Mouse (Mus musculus) inflammation-experienced regulatory T-cells, adult 6 months (primary cell): ENCODE measurements at regions not wholly inside any gene's neighbourhood (a gene's known extent, or its start where the extent isn't known, plus 50 kb on each side); places are given as distances from the start of the nearest gene placed in this dataset.

Experiments
- ATAC-seq: one replicate; pipeline ENCODE4 v1.8.0; 2017

DNA sequence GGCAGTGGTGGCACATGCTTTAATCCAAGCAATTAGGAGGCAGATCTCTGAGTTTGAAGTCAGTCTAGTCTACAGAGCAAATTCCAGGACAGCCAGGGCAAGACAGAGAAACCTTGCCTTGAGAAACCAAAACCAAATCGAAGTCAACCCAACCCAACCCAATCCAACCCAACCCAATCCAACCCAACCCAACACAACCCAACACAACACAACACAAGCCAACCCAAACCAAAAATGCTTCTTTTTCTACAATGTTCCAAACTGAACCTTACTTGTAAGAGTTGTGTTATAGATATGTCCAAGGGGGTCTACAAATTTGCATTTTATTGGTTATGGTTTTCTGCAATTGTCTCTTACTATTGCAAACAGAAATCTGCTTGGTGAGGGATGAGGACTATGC lies 52.8 kb upstream of the Chodl start:
- ATAC-seq, result no peak

DNA sequence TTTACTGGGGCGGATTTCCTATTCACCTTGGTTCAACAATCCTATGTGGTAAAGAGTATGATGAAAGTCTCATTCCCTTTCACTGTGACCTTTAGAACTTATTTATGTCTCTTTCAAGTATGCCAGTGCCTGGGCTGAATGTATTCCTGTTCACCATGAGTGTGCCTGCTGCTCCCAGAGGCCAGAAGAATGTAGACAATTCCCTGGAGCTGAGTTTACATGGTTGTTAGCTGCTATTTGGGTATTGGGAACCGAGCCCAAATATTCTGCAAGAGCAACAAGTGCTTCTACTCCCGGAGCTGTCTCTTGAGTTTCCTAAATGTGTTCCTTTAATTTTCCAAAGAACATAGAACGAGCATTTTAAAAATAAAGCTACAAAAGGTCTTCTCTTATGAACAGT lies 71.7 kb upstream of the Chodl start:
- ATAC-seq, result no peak

DNA sequence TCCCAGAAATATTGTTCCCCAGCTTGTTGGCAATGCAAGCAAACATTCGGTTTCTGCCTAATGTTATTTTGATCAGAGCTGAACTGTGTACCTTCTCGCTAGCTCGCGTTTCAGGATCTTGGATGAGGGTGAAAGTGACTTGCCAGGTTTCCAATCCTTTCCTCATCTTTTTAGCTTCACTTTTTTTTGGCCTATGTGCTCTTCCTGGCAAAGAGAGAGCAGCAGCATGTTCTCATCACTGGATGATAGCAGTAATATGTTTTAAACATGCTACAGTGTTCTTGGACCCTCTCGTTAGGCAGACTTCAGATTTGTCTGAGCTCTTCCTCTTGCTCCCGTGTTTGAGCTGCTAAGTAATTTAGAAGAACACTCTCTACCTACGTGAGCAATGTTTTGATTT lies 99.8 kb upstream of the Chodl start:
- no peak for ATAC-seq

GRCm38 (mm10) chr16:78827739-78828138 lies 103.0 kb upstream of the Chodl start:
- ATAC-seq, result no peak

GRCm38 (mm10) chr16:78790064-78790463 lies 140.7 kb upstream of the Chodl start:
- ATAC-seq, result no peak

DNA sequence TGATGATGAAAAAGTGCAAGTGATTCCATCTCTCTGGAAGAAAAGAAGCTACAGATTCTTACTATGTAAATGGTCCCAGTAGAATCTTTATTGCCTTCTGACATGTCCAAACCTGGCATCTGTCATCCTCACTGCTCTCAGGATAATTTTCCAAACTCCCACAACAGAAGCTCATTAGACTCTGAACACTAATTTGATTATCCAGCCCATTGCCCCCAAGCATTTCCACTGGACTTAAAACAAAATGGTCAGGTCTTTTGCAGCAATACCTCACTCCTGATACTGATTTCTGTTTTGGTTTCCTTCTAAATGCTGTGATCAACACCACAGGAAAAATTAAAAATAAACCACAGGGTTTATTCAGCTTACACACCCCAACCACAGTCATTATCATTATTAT lies 171.5 kb upstream of the Chodl start:
- no peak for ATAC-seq

DNA sequence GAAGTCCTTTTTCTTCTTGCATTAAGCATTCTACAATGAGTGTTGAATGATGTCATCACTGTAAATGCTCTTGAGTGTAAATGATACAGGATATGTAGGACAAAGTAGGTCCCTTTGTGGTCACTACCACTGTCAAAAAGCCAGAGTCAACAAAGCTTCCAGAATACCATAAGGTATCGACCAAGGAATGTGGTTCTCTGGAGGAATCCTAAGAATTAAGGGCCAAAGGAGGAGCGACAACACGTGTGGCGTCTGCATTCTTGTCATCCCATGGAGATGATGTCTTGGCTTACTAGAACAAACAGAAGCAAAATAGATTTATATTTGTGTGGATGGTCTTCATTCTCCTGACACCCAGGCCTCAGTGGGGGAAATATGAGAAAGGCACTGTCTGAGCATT lies 161.4 kb upstream of the D16Ertd472e start:
- ATAC-seq, result no peak

DNA sequence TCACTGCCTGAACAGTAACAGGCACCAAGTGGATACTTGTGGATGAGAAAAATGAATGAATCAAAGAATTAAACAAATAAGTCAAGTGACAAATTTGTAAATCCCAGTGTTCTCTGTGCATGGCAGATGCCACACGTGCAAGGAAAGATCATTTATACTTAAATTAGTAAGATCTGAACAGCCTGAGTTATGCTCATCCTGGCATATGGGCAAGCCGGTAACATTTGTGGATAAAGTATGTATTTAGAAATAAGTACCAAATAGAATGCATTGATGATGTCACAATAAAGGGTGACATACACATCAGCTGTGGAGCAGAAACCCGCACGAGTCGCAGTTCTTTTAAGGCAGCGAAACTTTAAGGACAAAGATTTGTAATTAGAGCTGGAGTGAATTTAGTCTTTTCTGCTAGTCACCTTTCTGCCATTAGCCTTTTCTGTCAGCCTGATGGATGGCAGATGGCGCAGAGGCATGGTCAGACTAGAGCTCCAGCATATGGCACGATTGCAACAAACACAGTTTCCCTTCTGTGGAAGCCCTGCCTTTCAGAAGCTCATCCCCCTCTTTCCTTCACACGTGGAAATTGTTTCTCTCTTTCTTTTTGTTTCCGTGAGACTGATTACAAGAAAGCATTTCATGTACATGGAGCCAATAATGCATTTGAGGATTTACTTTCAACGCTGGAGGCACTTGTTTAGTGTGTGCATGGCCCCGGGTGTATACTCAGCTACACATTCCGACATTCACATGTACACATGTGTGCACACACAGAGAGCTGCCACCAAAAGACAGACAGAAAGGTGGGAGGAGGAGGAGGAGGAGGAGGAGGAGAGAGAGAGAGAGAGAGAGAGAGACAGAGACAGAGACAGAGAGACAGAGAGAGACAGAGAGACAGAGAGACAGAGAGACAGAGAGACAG lies 154.3 kb upstream of the D16Ertd472e start:
- no peak for ATAC-seq

- no peak for ATAC-seq
Measured at GRCm38 (mm10) chr16:78725541-78725940, 149.0 kb upstream of the D16Ertd472e start.

- no peak for ATAC-seq
Measured at GRCm38 (mm10) chr16:78709943-78710342, 133.4 kb upstream of the D16Ertd472e start.

GRCm38 (mm10) chr16:78707566-78707965 lies 131.1 kb upstream of the D16Ertd472e start:
- no peak for ATAC-seq

DNA sequence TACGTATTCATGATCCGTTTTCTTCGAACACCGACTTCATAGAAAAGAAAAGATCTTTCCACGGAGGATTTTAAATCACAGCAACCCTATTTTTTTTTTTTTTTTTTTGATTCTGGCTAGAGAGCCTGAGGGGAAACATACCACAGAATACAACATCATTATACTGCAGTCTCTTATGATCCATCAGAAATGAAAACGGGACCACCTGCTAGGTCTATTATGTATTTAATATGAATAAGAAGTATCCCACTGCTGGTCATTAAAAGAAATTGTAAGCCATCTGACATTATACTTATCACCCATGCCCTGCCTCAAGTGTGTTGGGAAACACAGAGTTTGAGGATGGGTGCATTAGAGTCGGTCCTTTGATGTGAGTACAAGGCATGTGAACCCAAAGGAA lies 130.7 kb upstream of the D16Ertd472e start:
- no peak for ATAC-seq

DNA sequence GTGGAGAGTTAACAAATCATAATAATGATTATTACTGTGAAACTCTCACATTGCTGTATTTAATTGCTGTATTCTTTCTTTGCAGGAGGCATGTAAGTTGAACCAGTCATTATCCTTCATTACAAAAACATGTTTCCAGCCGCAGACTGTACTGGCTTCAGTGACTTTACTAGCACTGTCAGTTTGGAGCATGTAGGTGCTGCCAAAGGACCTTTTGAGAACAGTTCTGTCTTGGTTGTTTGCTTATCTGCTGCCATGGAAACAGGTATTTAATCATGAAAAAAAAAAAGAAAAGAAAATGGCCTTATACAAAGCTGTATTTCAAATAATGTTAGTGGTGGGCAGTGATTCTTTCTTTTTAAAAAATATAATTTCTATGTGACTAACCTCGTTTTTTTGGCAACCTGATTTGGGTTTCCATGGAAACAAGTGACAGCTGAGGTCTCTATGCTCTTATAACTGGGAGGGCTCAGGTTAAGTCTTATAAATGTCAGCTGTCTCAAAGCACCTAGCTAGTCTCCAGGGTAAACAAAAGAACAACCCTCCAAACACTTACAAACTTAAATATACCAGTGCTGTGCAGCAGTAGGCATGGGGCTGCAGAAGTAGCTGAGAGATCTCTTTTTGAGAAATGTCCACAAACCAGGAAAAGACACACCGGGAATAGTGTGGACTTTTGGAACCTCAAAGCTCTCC lies 121.2 kb upstream of the D16Ertd472e start:
- no peak for ATAC-seq

- ATAC-seq, result no peak
Measured at GRCm38 (mm10) chr16:78688251-78688650, 111.7 kb upstream of the D16Ertd472e start.

DNA sequence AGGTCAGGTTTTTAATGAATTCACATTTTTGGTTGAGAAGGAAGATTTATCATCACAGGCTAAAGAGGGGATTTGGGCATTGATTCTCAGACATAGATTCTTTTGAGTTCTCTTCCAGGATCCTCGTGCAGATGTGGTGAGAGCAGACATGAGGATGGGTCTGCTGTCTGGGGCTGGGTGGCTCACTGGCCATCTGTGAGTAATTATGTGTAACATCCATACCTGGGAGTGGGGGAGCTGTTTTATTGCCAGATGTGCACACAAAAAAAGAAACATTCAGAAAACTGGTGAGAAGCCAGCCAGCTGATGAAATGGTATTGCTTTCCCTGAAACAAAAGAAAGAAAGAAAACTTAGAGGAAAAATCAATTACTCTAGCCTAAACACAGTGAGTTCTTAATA lies 108.7 kb upstream of the D16Ertd472e start:
- ATAC-seq, result no peak

GRCm38 (mm10) chr16:78684031-78684430 lies 107.5 kb upstream of the D16Ertd472e start:
- no peak for ATAC-seq

- no peak for ATAC-seq
Measured at GRCm38 (mm10) chr16:78661126-78661525, 84.6 kb upstream of the D16Ertd472e start.

- ATAC-seq, result no peak
Measured at GRCm38 (mm10) chr16:78644710-78645109, 68.2 kb upstream of the D16Ertd472e start.

- ATAC-seq, result no peak
Measured at GRCm38 (mm10) chr16:78641717-78642116, 65.2 kb upstream of the D16Ertd472e start.

- ATAC-seq, result no peak
Measured at GRCm38 (mm10) chr16:78641205-78641604, 64.7 kb upstream of the D16Ertd472e start.

GRCm38 (mm10) chr16:78637452-78637851 lies 60.9 kb upstream of the D16Ertd472e start:
- ATAC-seq, result no peak

DNA sequence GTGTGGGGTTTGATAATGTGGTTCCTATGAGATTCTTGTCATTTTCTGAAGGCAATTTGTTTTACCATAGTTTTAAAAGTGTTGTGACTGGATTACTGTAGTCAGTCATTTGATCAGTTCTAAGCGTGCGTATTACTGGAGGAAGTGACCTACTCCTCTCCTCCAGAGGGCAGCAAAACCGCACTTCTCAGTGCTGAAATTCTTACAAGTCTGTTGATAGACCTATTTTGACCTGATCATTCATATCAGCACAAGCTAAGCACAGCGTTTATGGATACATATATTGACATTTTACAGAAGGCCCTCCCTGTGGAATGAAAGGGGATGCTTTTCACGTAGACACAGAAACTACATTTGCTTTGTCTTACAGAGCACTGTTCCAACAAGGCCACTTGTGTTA lies 60.5 kb upstream of the D16Ertd472e start:
- no peak for ATAC-seq

GRCm38 (mm10) chr16:78635774-78636173 lies 59.3 kb upstream of the D16Ertd472e start:
- ATAC-seq, result no peak

DNA sequence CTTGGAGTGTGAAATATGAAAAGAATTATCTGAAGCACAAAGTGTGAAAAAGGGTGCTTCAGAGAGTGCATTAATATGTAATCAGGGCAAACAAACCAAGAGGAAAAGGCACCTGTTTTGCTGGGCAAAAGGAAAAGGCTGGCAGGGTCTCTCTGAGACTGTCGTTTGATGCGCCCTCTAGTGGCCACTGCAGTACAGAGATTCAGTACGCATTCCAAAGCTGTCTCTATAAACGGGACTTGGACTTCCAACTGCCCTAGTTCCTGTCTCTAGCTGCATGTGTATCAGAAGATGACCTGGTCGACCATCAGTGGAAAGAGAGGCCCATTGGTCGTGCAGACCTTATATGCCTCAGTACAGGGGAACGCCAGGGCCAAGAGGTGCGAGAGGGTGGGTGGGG lies 58.7 kb upstream of the D16Ertd472e start:
- peak; percentile 85 for ATAC-seq
